Mouse (Mus musculus) left cerebral cortex, adult 9 months (tissue): ENCODE data around the gene Arv1.

Source experiments
- DNase-seq, 2 experiments: peaks; one replicate each; pipeline ENCODE4 v3.0.0; 2022; ENCODE audit warnings: low spot score in 2 of 2

The Arv1 gene

DNA sequence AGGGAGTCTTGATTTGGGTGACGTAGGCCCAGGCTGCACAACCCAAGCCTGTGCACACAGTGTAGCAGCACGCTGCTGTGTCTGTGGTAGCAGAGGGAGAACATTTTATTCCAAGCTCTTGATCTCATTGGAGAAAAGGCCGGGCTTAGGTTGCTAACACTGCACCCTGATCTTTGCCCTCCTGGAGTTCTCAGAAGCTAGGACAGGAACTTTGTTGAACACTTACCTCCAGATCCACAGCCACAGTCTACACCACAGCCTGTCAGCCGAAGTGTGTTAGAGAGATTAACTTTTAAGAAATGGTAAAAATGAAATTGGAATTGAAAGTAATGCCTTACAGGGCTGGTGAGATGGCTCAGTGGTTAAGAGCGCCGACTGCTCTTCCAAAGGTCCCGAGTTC, 2.4 kb downstream of the Arv1 start:
- DNase-seq, result no peak

DNA sequence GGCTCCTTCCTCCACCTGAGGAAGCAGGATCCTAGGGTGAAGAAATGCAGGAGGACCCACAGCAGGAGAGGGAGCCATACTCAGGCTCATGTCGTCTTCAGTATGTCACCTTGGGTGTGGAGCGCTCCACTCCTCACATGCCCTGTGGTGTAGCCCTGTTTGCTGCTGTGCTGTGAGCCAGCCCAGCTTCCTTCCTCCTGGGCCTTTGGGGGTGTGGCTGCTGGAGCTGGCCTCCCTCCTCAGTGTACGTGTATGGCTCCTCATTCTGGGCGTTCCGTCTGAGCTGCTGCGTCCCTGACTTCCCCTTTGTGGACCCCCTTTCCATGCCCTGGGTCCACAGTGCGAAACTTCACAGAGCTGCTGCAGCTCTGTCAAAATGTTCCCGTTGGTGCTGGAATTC, 10.9 kb downstream of the Arv1 start:
- DNase-seq, result no peak

DNA sequence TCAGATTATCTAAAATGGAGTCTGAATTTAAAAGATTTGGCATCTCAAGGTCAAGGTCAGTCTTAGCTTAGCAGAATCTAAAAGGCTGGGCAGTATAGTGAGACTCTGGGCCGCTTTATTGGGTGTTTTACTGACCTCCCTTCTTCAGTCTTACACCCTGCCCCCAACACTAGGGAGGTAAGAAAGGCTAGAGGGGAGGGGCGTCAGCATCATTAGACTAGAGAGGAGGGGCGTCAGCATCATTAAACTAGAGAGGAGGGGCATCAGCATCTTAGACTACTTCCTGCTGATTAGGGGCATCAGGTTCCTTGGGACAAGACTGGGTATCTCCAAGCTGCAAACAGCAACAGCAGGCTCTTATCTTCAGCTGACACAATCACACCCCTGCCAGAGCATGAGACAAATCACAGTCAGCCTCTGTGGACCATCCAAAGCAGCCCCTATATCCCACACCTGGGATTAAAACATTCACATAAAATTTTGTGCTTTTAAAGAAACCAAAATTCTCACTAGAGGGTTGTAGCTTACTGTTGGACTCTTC, 13.5 kb downstream of the Arv1 start:
- DNase-seq, result no peak

DNA sequence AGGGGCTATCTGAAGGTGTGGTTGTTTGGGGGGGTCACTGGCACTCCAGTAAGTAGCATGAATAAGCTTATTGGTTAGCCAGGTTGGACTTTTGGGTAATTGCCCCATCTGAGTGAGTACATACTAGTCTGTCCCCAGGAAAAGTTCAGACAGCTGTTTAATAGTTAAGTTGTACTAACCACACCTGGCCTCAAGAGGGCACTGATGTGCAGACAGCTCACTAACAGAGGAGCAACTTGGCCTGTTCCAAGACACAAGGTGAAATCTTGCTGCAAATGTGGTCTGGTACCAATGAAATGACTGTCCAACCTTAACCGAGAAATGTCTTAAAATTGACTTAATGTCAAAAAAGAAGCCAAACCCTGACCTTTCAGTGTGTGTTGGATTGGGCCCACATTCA, 17.3 kb downstream of the Arv1 start:
- no peak for DNase-seq

DNA sequence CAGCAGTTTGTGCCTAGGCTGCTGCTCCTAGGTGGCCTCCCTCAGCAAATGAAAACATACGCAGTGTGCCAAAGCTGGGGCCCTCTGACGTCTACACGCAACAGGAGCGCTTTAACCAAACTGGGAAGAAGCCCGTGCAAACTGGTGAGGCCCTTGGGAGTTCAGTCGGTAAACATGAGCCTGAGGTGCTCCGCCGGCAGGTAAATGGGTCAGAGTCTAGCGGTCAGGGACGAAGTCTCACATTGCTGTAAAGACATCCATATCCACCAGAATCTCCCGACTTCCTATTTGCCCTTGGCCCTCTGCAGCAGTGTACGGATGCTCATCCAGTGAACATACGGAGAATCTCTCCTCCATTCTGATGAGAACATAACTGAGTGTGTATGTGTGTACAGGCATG, 24.7 kb downstream of the Arv1 start:
- no peak for DNase-seq

DNA sequence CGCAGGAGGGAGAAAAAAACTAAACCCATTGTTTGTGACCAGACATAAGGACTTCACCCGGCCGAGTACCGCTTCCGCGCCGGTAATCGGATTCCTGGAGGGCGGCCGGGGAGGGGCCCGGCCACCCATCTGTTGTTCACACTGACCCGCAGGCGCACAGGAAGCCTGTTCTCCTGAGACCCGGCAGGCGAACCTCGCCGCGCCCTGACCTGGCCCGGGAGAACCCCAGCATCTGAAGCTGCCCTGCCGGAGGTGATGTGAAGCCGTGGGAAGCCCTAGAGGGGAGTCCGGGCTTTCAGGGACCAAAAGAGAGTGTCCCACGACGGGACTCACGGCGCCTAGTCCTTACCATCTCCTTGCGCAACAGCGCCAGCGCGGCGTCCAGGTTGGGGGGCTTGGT, 29.3 kb downstream of the Arv1 start:
- DNase-seq, result no peak

DNA sequence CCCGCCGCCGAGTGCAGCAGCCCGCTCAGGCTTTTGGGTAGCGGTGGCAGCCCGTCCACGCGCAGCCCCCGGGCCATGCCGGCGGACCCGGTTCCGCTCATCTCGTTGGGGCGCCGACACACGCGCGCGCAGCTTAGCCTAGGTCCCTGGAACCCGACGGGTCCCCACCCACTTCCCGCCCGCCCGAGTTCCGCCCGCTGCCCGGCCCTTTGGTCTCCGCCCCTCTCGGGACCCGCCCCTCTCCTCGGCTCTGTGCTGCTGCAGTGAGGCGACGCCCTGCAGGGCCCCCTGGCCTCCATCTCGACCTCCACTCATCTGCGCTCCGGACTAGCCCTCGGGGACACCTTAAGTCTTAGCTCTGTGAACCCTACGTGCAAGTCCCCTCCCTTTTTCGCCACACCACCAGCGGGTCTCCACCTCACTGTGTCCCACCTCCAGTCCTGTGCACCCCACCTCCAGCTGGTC, 29.8 kb downstream of the Arv1 start, which contains the start of gene Fam89a:
Gene Fam89a (minus strand): TSS at position 124 of the 465 bp plus-strand sequence.
- no peak for DNase-seq

DNA sequence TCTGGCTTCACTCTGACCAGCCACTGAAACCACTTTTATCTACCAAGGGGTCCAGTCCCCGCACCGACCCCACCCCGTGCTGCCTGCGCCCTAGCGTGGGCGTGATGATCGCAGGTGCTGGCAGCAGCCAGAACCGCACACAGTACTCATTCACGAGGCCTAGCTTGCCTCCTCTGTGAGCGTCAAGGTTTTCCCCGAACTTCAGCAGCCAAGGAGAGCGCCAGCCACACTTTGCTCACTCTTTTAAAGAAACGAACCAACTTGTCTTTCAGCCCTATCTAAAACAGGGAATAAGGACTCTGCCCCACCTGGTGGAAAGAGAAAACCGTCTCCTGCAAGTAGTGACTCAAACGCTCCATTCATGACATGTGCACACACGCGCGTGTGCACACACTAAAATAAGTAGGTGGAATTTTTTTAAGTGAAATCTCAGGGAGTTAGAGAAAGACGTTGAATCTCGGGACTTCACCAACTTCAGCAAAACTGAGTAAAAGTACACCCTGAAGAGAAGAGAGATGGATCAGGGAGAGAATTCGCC, 30.5 kb downstream of the Arv1 start:
- DNase-seq, result no peak

DNA sequence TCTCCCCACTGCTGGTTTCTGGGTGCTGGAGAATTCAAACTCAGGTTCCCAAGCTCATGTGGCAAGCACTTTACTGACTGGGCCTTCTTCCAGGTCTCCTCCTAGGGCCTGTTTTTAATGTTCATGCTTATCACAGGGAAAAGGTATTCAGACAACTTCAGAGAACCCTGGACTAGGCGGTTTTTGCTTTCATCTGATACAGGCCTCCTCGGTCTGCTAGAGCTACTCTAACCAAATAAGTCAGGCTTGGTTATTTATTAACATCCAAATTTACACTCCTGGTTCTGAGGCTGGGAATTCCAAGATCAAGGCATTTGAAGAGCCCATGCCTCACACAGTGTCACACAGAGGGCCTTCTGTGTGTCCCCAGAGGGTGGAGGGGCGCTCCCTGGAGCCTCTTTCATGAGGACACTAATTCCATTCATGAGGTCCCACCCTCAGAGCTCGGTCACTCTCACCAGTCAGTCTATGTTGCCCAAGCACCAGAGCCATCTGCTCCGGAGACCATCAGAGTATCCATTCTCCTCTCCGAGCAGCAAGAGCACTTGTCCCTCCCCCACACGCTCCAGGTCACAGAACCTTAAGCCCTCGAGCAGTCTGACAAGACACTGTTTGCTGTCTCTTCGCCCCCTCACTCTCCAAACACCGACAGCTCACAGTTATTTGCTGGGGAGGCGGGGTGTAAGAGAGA, 32.3 kb downstream of the Arv1 start:
- DNase-seq, result peak in 1 of 2 experiments; percentile 24

DNA sequence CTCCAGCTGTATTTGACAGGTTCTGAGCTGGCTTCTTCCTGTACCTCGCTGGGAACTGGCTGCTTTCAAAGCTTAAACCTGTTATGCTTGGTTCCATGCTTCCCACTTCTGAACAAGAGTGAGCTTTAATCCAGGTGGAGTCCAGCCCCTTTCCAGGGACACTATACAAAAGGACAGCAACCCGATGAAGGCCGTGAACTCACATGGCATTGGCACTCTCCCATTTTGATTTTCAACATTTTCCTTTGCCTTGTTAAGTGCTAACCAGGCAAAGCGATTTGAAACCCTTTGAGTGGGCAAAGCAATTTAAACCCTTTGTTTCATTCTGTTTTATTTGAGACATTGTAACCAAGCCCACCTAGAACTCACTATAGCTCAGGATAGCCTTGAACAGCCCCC, 32.9 kb downstream of the Arv1 start:
- no peak for DNase-seq

DNA sequence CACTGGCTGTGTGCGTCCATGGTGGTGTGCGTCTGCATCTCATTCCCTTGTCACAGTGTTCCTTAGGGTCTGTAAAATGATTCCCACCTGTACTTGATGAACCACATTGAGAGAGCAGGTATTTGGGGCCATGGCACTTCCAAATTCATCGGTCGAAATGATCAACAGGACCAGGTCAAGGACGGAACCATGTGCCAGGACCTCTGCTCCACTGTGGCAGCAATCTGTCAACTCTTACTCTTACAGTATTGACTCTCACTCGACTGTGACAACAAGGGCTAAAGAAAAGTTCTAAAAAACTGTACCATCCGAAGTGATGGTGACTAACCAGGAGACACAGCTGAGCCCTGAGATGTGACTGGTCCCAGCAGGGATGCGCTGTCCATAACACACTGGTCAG, 33.5 kb downstream of the Arv1 start:
- no peak for DNase-seq

DNA sequence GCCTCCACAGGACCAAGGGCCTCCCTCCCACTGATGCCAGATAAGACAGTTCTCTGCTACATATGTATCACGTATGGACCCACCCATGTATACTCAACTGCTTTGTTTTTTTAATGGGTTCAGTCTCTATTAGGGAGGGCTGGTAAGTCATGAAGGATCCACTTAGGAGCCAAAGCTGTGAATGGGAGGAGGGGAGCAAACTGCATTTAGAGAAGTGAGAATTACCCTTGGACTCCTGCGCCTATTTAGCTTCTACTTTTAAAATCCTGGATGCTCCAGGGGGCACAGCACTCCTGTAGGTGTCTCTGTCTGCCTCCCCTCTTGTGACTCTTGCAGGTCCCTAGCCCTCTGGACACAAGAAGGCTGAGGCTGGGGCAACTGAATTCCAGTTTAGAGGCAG, 34.2 kb downstream of the Arv1 start:
- no peak for DNase-seq

DNA sequence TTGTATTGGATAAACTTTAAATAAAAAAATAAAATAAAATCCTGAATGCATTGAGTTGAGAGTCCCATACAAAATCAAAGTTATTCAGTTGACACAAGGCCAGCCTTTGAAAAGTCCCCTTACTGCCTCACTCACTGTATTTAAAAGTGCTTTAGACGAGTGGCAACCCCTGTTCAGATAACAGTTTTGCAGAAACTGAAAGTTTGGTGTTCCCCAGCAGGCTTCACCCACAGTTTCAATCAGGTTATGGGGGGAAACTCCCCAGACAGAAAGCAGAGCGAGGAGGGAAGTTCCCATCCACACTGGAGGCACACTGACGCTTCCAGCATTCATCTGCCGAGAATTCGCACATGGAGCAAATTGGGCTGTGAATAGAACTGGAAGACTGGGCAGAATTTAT, 34.7 kb downstream of the Arv1 start:
- DNase-seq, result no peak

DNA sequence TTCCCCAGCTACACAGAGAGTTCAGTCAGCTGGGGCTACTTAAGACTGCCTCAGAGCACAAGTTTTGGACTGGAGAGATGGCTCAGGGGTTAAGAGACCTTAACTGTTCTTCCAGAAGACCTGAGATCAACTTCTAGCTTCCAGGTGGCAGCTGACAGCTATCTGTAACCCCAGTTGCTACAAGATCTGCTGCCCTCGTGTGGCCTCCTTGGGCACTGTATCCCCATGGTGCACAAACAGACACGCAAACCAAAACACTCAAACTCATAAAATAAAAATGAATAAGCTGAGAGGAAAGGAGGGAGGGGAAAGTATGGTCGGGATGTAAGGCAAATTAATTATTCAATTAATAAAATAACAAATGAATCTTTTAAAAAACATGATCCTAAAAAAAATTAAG, 36.6 kb downstream of the Arv1 start:
- DNase-seq, result no peak

DNA sequence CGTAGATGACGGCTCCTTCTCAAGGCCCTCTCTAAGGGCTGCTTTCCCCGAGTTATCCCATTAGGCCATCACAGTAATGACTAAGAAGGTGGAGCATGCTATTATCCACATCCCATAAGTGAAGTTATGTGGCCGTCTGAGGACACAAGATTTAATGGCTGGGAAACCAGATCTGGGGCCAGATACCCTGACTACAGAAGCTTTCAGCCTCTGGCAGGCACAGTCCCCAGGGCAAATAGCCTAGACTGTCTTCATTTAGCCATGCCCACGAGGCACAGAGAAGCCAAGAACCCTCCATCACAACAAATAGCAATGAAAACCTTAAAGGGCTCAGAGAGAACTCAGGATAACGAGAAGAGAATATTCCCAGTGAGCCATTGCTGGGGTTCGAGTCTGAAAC, 41.1 kb downstream of the Arv1 start:
- DNase-seq, result no peak

DNA sequence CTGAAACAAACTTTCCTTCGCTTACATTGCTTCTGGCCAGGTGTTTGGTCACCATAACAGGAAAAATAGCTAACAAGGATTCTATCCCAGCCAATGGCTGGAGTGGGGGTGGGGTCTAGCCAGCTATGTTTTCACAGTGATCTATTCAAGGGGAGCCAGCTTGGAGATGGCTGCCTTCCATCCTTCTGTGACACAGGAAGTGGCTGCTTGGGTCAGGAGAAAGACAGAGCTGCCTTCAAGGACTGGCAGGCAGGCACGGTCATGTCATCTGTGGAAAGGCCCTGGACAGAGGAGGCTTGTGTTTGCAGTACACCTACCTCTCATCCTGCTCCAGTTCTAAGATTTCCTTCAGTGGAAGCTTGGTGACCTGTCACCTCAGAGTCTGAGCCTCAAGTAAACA, 50.5 kb downstream of the Arv1 start:
- DNase-seq, result peak in 1 of 2 experiments; percentile 28

DNA sequence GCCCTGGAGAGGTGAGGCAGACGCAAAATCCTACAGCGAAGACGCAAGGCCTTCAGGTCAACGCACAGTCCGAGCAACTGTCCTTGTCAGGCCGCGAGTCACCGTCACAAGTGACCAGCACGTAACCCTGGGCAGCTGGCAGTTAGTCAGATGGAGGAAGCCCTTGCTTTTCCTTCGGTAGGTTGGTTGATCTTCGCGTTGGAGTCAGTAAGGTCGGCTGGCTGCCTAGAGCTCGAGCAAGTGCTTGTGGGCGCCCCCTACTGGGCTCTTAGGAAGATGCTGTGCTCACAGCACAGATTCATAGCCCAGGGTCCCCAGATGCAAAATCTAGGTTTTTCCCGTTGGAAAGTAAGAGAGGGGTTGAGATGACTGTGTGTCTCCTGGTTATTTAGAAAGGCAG, 53.8 kb downstream of the Arv1 start:
- peak in 1 of 2 experiments; percentile 71 for DNase-seq

DNA sequence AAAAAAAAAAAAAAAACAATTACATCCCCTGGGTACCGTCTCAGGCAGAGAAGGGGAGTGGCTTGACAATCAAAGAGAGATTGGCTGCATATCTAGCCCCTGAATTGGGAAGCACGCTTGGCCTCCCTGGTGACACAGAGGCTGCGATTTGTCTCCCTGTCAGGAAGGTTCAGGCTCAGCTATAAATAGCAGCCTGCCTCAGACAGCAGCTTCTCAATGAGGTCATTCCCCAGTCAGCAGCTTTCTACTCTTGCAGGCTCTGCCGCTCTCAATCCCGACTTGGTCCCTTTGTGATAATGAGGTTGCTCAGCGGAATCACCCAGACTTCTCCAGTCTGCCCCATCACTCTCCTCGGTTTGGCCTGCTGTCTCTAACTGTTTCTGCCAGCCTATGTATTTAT, 58.3 kb downstream of the Arv1 start:
- DNase-seq, result no peak

DNA sequence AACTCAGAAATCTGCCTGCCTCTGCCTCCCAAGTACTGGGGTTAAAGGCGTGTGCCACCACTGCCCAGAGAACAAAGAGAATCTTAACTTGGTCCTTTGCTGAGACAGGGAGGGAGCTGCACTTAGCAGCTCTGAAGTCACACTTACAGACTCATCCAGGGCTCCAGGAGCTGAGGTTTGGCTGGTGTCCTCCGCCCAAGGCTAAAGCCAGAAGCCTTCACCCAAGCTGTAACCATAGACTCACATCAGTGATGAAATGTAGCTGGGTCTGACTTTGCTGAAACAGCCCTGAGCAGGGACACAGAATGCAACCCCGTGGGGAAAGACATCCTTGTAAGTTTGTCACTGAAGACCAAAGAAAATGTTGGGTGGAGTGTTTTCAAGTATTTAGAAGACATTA, 60.5 kb downstream of the Arv1 start:
- no peak for DNase-seq

DNA sequence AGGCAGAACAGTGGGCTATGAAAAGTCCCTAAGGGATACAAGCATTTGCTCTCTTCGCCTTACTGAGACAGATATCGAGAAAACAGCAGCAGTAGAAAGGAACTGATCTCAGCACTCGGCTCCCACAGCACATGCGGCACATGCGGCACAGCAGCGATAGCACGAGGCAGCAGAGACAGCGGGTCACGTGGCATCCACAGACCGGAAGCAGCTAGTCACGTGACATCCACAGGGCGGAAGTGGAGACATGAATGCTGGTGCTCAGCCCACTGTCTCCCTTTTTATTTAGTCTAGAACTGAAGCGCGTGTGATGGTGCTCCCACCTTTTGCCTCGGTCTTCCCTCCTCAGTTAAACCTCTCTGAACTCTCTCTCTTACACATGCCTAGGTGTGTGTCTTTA, 61.3 kb downstream of the Arv1 start:
- no peak for DNase-seq
